Mouse (Mus musculus) heart, postnatal 0 days (tissue): ENCODE data around the gene Gdf1. TPM values are rescaled to one million over a fixed set of nuclear protein-coding genes. Genes with fewer than 3 reads are reported as not detected.
A peak's percentile ranks its signal among the peaks of the same experiment; 100 is the strongest.

Source experiments
- ATAC-seq: fragments of 200-750 bp; cut with Nextera tagmentation; 2 replicates; pipeline ENCODE4 v1.8.0; 2017; ENCODE audit warnings: low read depth, moderate number of reproducible peaks, moderate library complexity; ENCODE audit not compliant: insufficient read depth
- DNase-seq: peaks from one replicate; pipeline ENCODE4 v3.0.0-alpha.2; 2016; ENCODE audit warnings: low spot score
- H3K27ac ChIP-seq: fragments of 300-500 bp; sonication (generic); 2 replicates; pipeline ENCODE4 v1.5.1; 2014; ENCODE audit warnings: low read depth, mild to moderate bottlenecking
- H3K27me3 ChIP-seq: fragments of 300-500 bp; sonication (generic); 2 replicates; pipeline ENCODE4 v1.6.1; 2014; ENCODE audit warnings: low read length, mixed read lengths; ENCODE audit not compliant: control insufficient read depth, insufficient read depth
- H3K36me3 ChIP-seq: fragments of 300-500 bp; sonication (generic); replicated peaks from 2 replicates; pipeline ENCODE4 v1.6.1; 2014; ENCODE audit warnings: low read length, mixed read lengths; ENCODE audit not compliant: control insufficient read depth, insufficient read depth
- H3K4me1 ChIP-seq: fragments of 300-500 bp; sonication (generic); 2 replicates; pipeline ENCODE4 v1.6.1; 2014; ENCODE audit warnings: antibody characterized with exemption; ENCODE audit not compliant: control insufficient read depth, insufficient read depth
- H3K4me2 ChIP-seq: fragments of 300-500 bp; sonication (generic); 2 replicates; pipeline ENCODE4 v1.6.1; 2014; ENCODE audit warnings: low read depth, mild to moderate bottlenecking, low read length, moderate library complexity
- H3K4me3 ChIP-seq: fragments of 300-500 bp; sonication (generic); 2 replicates; pipeline ENCODE4 v1.5.1; 2014; ENCODE audit warnings: low read depth, low read length
- H3K9ac ChIP-seq: fragments of 300-500 bp; sonication (generic); replicated peaks from 2 replicates; pipeline ENCODE4 v1.6.1; 2014; ENCODE audit warnings: low read depth, low read length, mixed read lengths
- H3K9me3 ChIP-seq: fragments of 300-500 bp; sonication (generic); replicated peaks from 2 replicates; pipeline ENCODE4 v1.6.1; 2016; ENCODE audit warnings: low read length; ENCODE audit not compliant: control insufficient read depth
- CTCF ChIP-seq: IDR thresholded peaks from 2 replicates; pipeline ENCODE4 v1.5.1; 2016; ENCODE audit warnings: antibody characterized with exemption, control low read depth, low read depth
- EP300 ChIP-seq: IDR thresholded peaks from 2 replicates; pipeline ENCODE4 v1.6.1; 2016; ENCODE audit warnings: antibody characterized with exemption, low read depth
- WGBS: fragments of 180-500 bp; shearing (Covaris S2); extraction: QIAGEN DNeasy Blood & Tissue Kit; methylation state at CpG from one replicate; pipeline ENCODE4 v1.1.7; 2014; 5-methylcytosine and 5-hydroxymethylcytosine counted together
- polyA plus RNA-seq: library from polyadenylated mRNA; unstranded; fragments of >200 nt; fragmentation: Nextera tagmentation; extraction: Ambion mirVana; gene quantifications from 2 replicates; pipeline ENCODE4 v1.2.1, GENCODE M21; 2015
- total RNA-seq: library from RNA; depleted of rRNA; stranded (reverse); fragments of >200 nt; gene quantifications from 2 replicates; pipeline ENCODE4 v1.2.3, GENCODE M21; 2014; ENCODE audit warnings: low replicate concordance

Gene Gdf1
- total and polyA plus RNA-seq, 2 experiments from 2014 or later, result 0.20 TPM; not detected in 1

- no peak for TF ChIP-seq EP300
- no peak for TF ChIP-seq CTCF
- ATAC-seq, result peak; percentile 47; the same call in 1 of the 2 replicates
- Histone ChIP-seq H3K9me3 (no peaks in the 10 kb centered on the region), H3K4me1 (no peaks in the 10 kb centered on the region), H3K4me2 (no peak overlapping the region), H3K9ac (no peak overlapping the region), H3K27ac (no peak overlapping the region), H3K27me3 (no peaks in the 10 kb centered on the region), H3K4me3 (no peak overlapping the region), H3K36me3 (no peaks in the 10 kb centered on the region)
- 1% methylated on average over 3 of the region's 3 CpGs for WGBS
- no peak for DNase-seq
Observed at GRCm38 (mm10) chr8:70359411-70359810, 29.8 kb downstream of the Gdf1 start.

- ATAC-seq, result no peak
Observed at GRCm38 (mm10) chr8:70360769-70361168, 31.2 kb downstream of the Gdf1 start.

GRCm38 (mm10) chr8:70361484-70362032, 31.9 kb downstream of the Gdf1 start:
- Histone ChIP-seq H3K4me3 (no peak overlapping the region), H3K36me3 (no peaks in the 10 kb centered on the region), H3K27me3 (no peaks in the 10 kb centered on the region), H3K9ac (no peak overlapping the region), H3K4me1 (no peaks in the 10 kb centered on the region), H3K4me2 (no peak overlapping the region), H3K27ac (no peak overlapping the region), H3K9me3 (no peaks in the 10 kb centered on the region)
- WGBS, result 62% methylated on average over 10 of the region's 10 CpGs
- DNase-seq (no peak), ATAC-seq (no peak)
- TF ChIP-seq CTCF (no peak), EP300 (no peak)

More at GRCm38 (mm10) chr8:70360769-70361168, 31.2 kb downstream of the Gdf1 start:
- H3K27ac ChIP-seq, result no peak overlapping the region
- H3K4me3 ChIP-seq, result no peak overlapping the region
- H3K9ac ChIP-seq, result no peak overlapping the region
- DNase-seq, result no peak
- 50% methylated on average over 4 of the region's 4 CpGs for WGBS
- TF ChIP-seq EP300, result no peak
- TF ChIP-seq CTCF, result peak; percentile 23; the same call in 1 of the 2 replicates
- H3K4me2 ChIP-seq, result no peak overlapping the region
- H3K36me3 ChIP-seq, result no peaks in the 10 kb centered on the region
- H3K9me3 ChIP-seq, result no peaks in the 10 kb centered on the region
- H3K4me1 ChIP-seq, result no peaks in the 10 kb centered on the region
- no peaks in the 10 kb centered on the region for H3K27me3 ChIP-seq

- no peaks in the 10 kb centered on the region for H3K36me3 ChIP-seq
- H3K9me3 ChIP-seq, result no peaks in the 10 kb centered on the region
- DNase-seq (peak; percentile 38), ATAC-seq (peak; percentile 64)
- H3K27me3 ChIP-seq, result no peaks in the 10 kb centered on the region
- no peak overlapping the region for H3K4me3 ChIP-seq
- H3K9ac ChIP-seq, result no peak overlapping the region
- WGBS, result 54% methylated on average over 5 of the region's 5 CpGs
- no peak overlapping the region for H3K4me2 ChIP-seq
- H3K4me1 ChIP-seq, result no peaks in the 10 kb centered on the region
- TF ChIP-seq EP300, result no peak
- no peak for TF ChIP-seq CTCF
- no peak overlapping the region for H3K27ac ChIP-seq
Observed at GRCm38 (mm10) chr8:70364066-70364465, 34.4 kb downstream of the Gdf1 start.

- no peak for ATAC-seq
- Histone ChIP-seq H3K27ac (no peak overlapping the region), H3K27me3 (no peaks in the 10 kb centered on the region), H3K36me3 (no peaks in the 10 kb centered on the region), H3K9ac (no peak overlapping the region), H3K9me3 (no peaks in the 10 kb centered on the region), H3K4me2 (no peak overlapping the region), H3K4me3 (no peak overlapping the region), H3K4me1 (no peaks in the 10 kb centered on the region)
- no peak for DNase-seq
- TF ChIP-seq EP300, result no peak
- TF ChIP-seq CTCF, result no peak
- WGBS, result 75% methylated on average over 5 of the region's 5 CpGs
Observed at GRCm38 (mm10) chr8:70366588-70366987, 37.0 kb downstream of the Gdf1 start.

GRCm38 (mm10) chr8:70370476-70370875, 40.9 kb downstream of the Gdf1 start:
- H3K36me3 ChIP-seq, result no peaks in the 10 kb centered on the region
- peaks cover 37% of the 10 kb centered on the region for H3K27me3 ChIP-seq
- H3K4me1 ChIP-seq, result 0 out of 2 replicates have a peak, but pooled peaks cover 10% of the 10 kb centered on the region
- DNase-seq (no peak), ATAC-seq (no peak)
- TF ChIP-seq EP300, result no peak
- TF ChIP-seq CTCF, result no peak
- no peak overlapping the region for H3K9ac ChIP-seq
- 80% methylated on average over 7 of the region's 7 CpGs for WGBS
- no peak overlapping the region for H3K4me3 ChIP-seq
- H3K27ac ChIP-seq, result no peak overlapping the region
- no peak overlapping the region for H3K4me2 ChIP-seq
- H3K9me3 ChIP-seq, result no peaks in the 10 kb centered on the region
